In the genomic region with DNA sequence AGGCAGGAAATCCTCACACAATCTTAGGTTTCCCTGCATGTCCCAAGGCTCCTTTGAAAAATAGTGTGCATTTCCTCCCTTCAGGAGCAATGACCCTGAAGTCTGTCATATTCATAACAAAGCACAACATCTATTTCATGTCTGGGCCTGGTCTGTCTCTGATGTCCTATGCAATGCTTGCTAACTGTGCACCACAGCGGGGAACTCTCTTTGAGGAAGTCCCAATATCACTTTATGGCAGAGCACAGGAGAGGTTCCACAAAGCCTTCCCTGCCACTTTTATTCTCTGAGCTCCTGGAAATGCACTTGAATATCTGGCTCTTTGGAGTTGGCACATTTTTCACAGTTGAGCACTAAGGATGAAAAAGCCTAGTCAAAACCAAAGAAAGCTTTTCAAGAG, we compare ENCODE assay signal across 19 mouse cellular contexts.
"Had no signal": no experiment of that assay in that cellular context is flagged by ENCODE, and none has a peak within 500 bp of the region (broad histone marks: within the 10 kb centered on the region; RNA-seq: fewer than 3 reads in every experiment).

No protein-coding gene starts in this region.

- H3K36me3 ChIP-seq: kidney, embryonic 15.5 days; liver, embryonic 13.5 days; neural tube, embryonic 12.5 days; neural tube, embryonic 15.5 days had no signal

- DNase-seq: kidney, adult 8-10 months; kidney, postnatal 10 days; kidney, postnatal 36 days; layer of hippocampus, postnatal 36 days; liver, embryonic 13.5 days; lung, adult 2 months; lung, postnatal 14 days; lung, postnatal 4 days; right cerebral cortex, adult 18-20 months; right cerebral cortex, postnatal 14 days; right cerebral cortex, postnatal 4 days; thymus, adult 2 months; thymus, postnatal 14 days; thymus, postnatal 4 days had no signal

- H3K4me3 ChIP-seq: kidney, embryonic 15.5 days; left cerebral cortex, adult 2 months; liver, embryonic 13.5 days; neural tube, embryonic 12.5 days; neural tube, embryonic 15.5 days had no signal

- H3K9me3 ChIP-seq: kidney, embryonic 15.5 days; liver, embryonic 13.5 days; neural tube, embryonic 12.5 days; neural tube, embryonic 15.5 days had no signal

- H3K4me2 ChIP-seq: kidney, embryonic 15.5 days; liver, embryonic 13.5 days; neural tube, embryonic 12.5 days; neural tube, embryonic 15.5 days had no signal

- H3K4me1 ChIP-seq: kidney, embryonic 15.5 days; liver, embryonic 13.5 days; neural tube, embryonic 12.5 days; neural tube, embryonic 15.5 days had no signal

- H3K9ac ChIP-seq: kidney, embryonic 15.5 days; liver, embryonic 13.5 days; neural tube, embryonic 12.5 days; neural tube, embryonic 15.5 days had no signal

- H3K27ac ChIP-seq: kidney, embryonic 15.5 days; left cerebral cortex, adult 2 months; liver, embryonic 13.5 days; neural tube, embryonic 12.5 days; neural tube, embryonic 15.5 days; stomach, postnatal 0 days had no signal

- H3K27me3 ChIP-seq: kidney, embryonic 15.5 days; liver, embryonic 13.5 days; neural tube, embryonic 12.5 days; neural tube, embryonic 15.5 days had no signal
